ENCODE assay signal across 21 mouse cellular contexts in the genomic region with DNA sequence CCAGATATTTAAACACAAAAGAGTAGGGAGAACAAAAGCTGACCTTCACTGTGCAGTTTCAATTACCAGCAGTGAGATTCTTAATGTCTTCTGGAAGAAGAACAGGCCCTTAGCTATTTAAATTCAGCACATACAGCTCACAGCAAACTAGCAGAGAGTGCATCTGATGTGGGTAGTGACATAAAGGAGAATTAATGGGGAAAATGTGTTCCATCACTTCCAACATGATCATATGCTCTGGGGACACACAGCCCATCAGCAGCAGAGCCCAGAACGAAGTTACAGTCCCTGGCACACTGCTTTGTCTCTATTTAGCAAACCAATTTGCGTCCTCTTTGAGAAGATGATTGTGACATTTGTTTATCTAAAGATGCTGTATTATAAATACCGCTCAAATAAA.
DNase-seq lines count a peak whose midpoint lies in the region; ATAC-seq and TF ChIP-seq lines count a peak whose summit lies in the region.
"Had no signal": no experiment of that assay in that cellular context is flagged by ENCODE, and none has a peak within 500 bp of the region (broad histone marks: within the 10 kb centered on the region; RNA-seq: fewer than 3 reads in every experiment).

No protein-coding gene starts in this region.

- DNase-seq in embryonic facial prominence, embryonic 14.5 days (ENCODE audit: low spot score) = peak; percentile 5
- DNase-seq in embryonic facial prominence, embryonic 10.5 days (ENCODE audit: low spot score) = no peak
- no peak for DNase-seq in hindbrain, embryonic 10.5 days (ENCODE audit: low spot score)
- no peak for DNase-seq in hindbrain, embryonic 14.5 days (ENCODE audit: low spot score)
- peak; percentile 15 for DNase-seq in midbrain, postnatal 0 days (ENCODE audit: low spot score)
- no peak for DNase-seq in natural killer cell, adult 2 months (ENCODE audit: low spot score in 2 of 2)
- no peak for DNase-seq in thymus, adult 18-20 months
- DNase-seq: adrenal gland, adult 8-10 months; cerebellum, adult 8-10 months; gastrocnemius, postnatal 36 days; heart, adult 2 months; heart, postnatal 14 days; kidney, adult 11 months; kidney, postnatal 4 days; liver, embryonic 13.5 days; lung, adult 2 months; lung, postnatal 14 days had no signal

- no peaks in the 10 kb centered on the region for H3K27me3 ChIP-seq in embryonic facial prominence, embryonic 14.5 days (replicated peaks; ENCODE audit: control insufficient read depth, insufficient read depth, low read length)
- H3K27me3 ChIP-seq in embryonic facial prominence, embryonic 10.5 days (replicated peaks; ENCODE audit: low read depth, poor library complexity, severe bottlenecking) = no peaks in the 10 kb centered on the region
- no peaks in the 10 kb centered on the region for H3K27me3 ChIP-seq in hindbrain, embryonic 13.5 days
- no peaks in the 10 kb centered on the region for H3K27me3 ChIP-seq in hindbrain, embryonic 10.5 days (ENCODE audit: insufficient read depth, poor library complexity, severe bottlenecking)
- no peaks in the 10 kb centered on the region for H3K27me3 ChIP-seq in hindbrain, embryonic 14.5 days (ENCODE audit: control insufficient read depth, insufficient read depth, low read length)
- H3K27me3 ChIP-seq in midbrain, postnatal 0 days (ENCODE audit: insufficient read depth, low read length) = no peaks in the 10 kb centered on the region
- H3K27me3 ChIP-seq: heart, embryonic 13.5 days; kidney, embryonic 15.5 days; liver, embryonic 13.5 days had no signal

- H3K9me3 ChIP-seq in embryonic facial prominence, embryonic 14.5 days (ENCODE audit: control insufficient read depth, low read length) = no peaks in the 10 kb centered on the region
- no peaks in the 10 kb centered on the region for H3K9me3 ChIP-seq in embryonic facial prominence, embryonic 10.5 days
- no peaks in the 10 kb centered on the region for H3K9me3 ChIP-seq in hindbrain, embryonic 13.5 days
- no peaks in the 10 kb centered on the region for H3K9me3 ChIP-seq in hindbrain, embryonic 10.5 days
- no peaks in the 10 kb centered on the region for H3K9me3 ChIP-seq in hindbrain, embryonic 14.5 days (ENCODE audit: control insufficient read depth, low read length)
- no peaks in the 10 kb centered on the region for H3K9me3 ChIP-seq in midbrain, postnatal 0 days (ENCODE audit: low read length)
- H3K9me3 ChIP-seq: heart, embryonic 13.5 days; kidney, embryonic 15.5 days; liver, embryonic 13.5 days had no signal

- no peak overlapping the region for H3K4me3 ChIP-seq in embryonic facial prominence, embryonic 14.5 days (ENCODE audit: low read depth, low read length)
- no peak overlapping the region for H3K4me3 ChIP-seq in embryonic facial prominence, embryonic 10.5 days
- no peak overlapping the region for H3K4me3 ChIP-seq in hindbrain, embryonic 13.5 days
- no peak overlapping the region for H3K4me3 ChIP-seq in hindbrain, embryonic 10.5 days
- H3K4me3 ChIP-seq in hindbrain, embryonic 14.5 days (replicated peaks; ENCODE audit: low read length) = no peak overlapping the region
- H3K4me3 ChIP-seq in midbrain, postnatal 0 days (ENCODE audit: low read depth, low read length) = no peak overlapping the region
- H3K4me3 ChIP-seq: heart, adult 2 months; heart, embryonic 13.5 days; kidney, embryonic 15.5 days; liver, embryonic 13.5 days had no signal

- H3K4me2 ChIP-seq in embryonic facial prominence, embryonic 14.5 days (ENCODE audit: low read depth, low read length) = no peak overlapping the region
- H3K4me2 ChIP-seq in hindbrain, embryonic 13.5 days = no peak overlapping the region
- H3K4me2 ChIP-seq in hindbrain, embryonic 14.5 days (replicated peaks) = no peak overlapping the region
- H3K4me2 ChIP-seq in midbrain, postnatal 0 days (ENCODE audit: low read depth, low read length, poor library complexity, severe bottlenecking) = no peak overlapping the region
- H3K4me2 ChIP-seq: heart, embryonic 13.5 days; kidney, embryonic 15.5 days; liver, embryonic 13.5 days had no signal

- no peaks in the 10 kb centered on the region for H3K36me3 ChIP-seq in embryonic facial prominence, embryonic 14.5 days (ENCODE audit: control insufficient read depth, insufficient read depth, low read length)
- H3K36me3 ChIP-seq in embryonic facial prominence, embryonic 10.5 days (replicated peaks) = no peaks in the 10 kb centered on the region
- no peaks in the 10 kb centered on the region for H3K36me3 ChIP-seq in hindbrain, embryonic 13.5 days
- no peaks in the 10 kb centered on the region for H3K36me3 ChIP-seq in hindbrain, embryonic 10.5 days
- H3K36me3 ChIP-seq in hindbrain, embryonic 14.5 days (replicated peaks; ENCODE audit: control insufficient read depth, insufficient read depth) = no peaks in the 10 kb centered on the region
- H3K36me3 ChIP-seq in midbrain, postnatal 0 days (ENCODE audit: insufficient read depth, low read length) = no peaks in the 10 kb centered on the region
- H3K36me3 ChIP-seq: heart, embryonic 13.5 days; kidney, embryonic 15.5 days; liver, embryonic 13.5 days had no signal

- no peak overlapping the region for H3K9ac ChIP-seq in embryonic facial prominence, embryonic 14.5 days (ENCODE audit: low read depth, low read length)
- H3K9ac ChIP-seq in hindbrain, embryonic 13.5 days = no peak overlapping the region
- H3K9ac ChIP-seq in hindbrain, embryonic 14.5 days = no peak overlapping the region
- no peak overlapping the region for H3K9ac ChIP-seq in midbrain, postnatal 0 days (replicated peaks; ENCODE audit: low read length, poor library complexity, severe bottlenecking)
- H3K9ac ChIP-seq: heart, embryonic 13.5 days; kidney, embryonic 15.5 days; liver, embryonic 13.5 days had no signal

- H3K4me1 ChIP-seq in embryonic facial prominence, embryonic 14.5 days (ENCODE audit: control insufficient read depth, insufficient read depth, low read length) = no peaks in the 10 kb centered on the region
- H3K4me1 ChIP-seq in embryonic facial prominence, embryonic 10.5 days = no peaks in the 10 kb centered on the region
- H3K4me1 ChIP-seq in hindbrain, embryonic 13.5 days (replicated peaks) = no peaks in the 10 kb centered on the region; the same call in 1 of the 2 replicates
- no peaks in the 10 kb centered on the region for H3K4me1 ChIP-seq in hindbrain, embryonic 10.5 days (replicated peaks)
- H3K4me1 ChIP-seq in hindbrain, embryonic 14.5 days (replicated peaks; ENCODE audit: control insufficient read depth, insufficient read depth, low read length) = 0 out of 2 replicates have a peak, but pooled peaks cover 5% of the 10 kb centered on the region
- H3K4me1 ChIP-seq in midbrain, postnatal 0 days (ENCODE audit: insufficient read depth, low read length) = no peaks in the 10 kb centered on the region; the same call in none of the 2 replicates
- H3K4me1 ChIP-seq: heart, embryonic 13.5 days; kidney, embryonic 15.5 days; liver, embryonic 13.5 days had no signal

- WGBS in embryonic facial prominence, embryonic 14.5 days = 71% methylated on average over 3 of the region's 3 CpGs
- WGBS in embryonic facial prominence, embryonic 10.5 days = 87% methylated on average over 3 of the region's 3 CpGs
- 54% methylated on average over 3 of the region's 3 CpGs for WGBS in hindbrain, embryonic 13.5 days
- WGBS in hindbrain, embryonic 10.5 days = 83% methylated on average over 3 of the region's 3 CpGs
- 46% methylated on average over 3 of the region's 3 CpGs for WGBS in hindbrain, embryonic 14.5 days
- WGBS in midbrain, postnatal 0 days = 66% methylated on average over 3 of the region's 3 CpGs

- TF ChIP-seq CTCF in midbrain, postnatal 0 days (IDR thresholded peaks at IDR 0.05) = no peak

- no peak for ATAC-seq in embryonic facial prominence, embryonic 14.5 days (ENCODE audit: low read depth)
- peak; percentile 84 for ATAC-seq in hindbrain, embryonic 13.5 days (ENCODE audit: low FRiP score)
- peak; percentile 77 for ATAC-seq in hindbrain, embryonic 14.5 days (ENCODE audit: low FRiP score)
- no peak for ATAC-seq in midbrain, postnatal 0 days (ENCODE audit: low FRiP score)
- ATAC-seq: activated CD4-positive, CD25-positive, alpha-beta regulatory T cell, adult 4 months had no signal

- no peak overlapping the region for H3K27ac ChIP-seq in embryonic facial prominence, embryonic 14.5 days (replicated peaks; ENCODE audit: low read depth, low read length)
- no peak overlapping the region for H3K27ac ChIP-seq in embryonic facial prominence, embryonic 10.5 days (replicated peaks)
- H3K27ac ChIP-seq in hindbrain, embryonic 13.5 days = peak overlapping the region; percentile 30
- H3K27ac ChIP-seq in hindbrain, embryonic 10.5 days = no peak overlapping the region
- H3K27ac ChIP-seq in hindbrain, embryonic 14.5 days = peak overlapping the region; percentile 67
- no peak overlapping the region for H3K27ac ChIP-seq in midbrain, postnatal 0 days (ENCODE audit: low read depth, low read length)
- H3K27ac ChIP-seq: heart, adult 2 months; heart, embryonic 13.5 days; kidney, embryonic 15.5 days; liver, embryonic 13.5 days had no signal

Comparison
In these comparisons a context has a peak if more than half of its experiments do, and no peak if none do; other contexts are left out.
1. DNase-seq: peak in embryonic facial prominence, embryonic 14.5 days (single experiment) and midbrain, postnatal 0 days (single experiment); none in embryonic facial prominence, embryonic 10.5 days (single experiment), hindbrain, embryonic 10.5 days (single experiment), hindbrain, embryonic 14.5 days (single experiment), natural killer cell, adult 2 months (0 of 2) and thymus, adult 18-20 months (0 of 2).
2. H3K27ac ChIP-seq: peak in hindbrain, embryonic 13.5 days (single experiment) and hindbrain, embryonic 14.5 days (single experiment); none in embryonic facial prominence, embryonic 14.5 days (single experiment), embryonic facial prominence, embryonic 10.5 days (single experiment), hindbrain, embryonic 10.5 days (single experiment) and midbrain, postnatal 0 days (single experiment).
3. ATAC-seq: peak in hindbrain, embryonic 13.5 days (single experiment) and hindbrain, embryonic 14.5 days (single experiment); none in embryonic facial prominence, embryonic 14.5 days (single experiment) and midbrain, postnatal 0 days (single experiment).